Mouse (Mus musculus) lung, postnatal 36 days (tissue): ENCODE measurements at regions not wholly inside any gene's neighbourhood (a gene's known extent, or its start where the extent isn't known, plus 50 kb on each side); places are given as distances from the start of the nearest gene placed in this dataset.

ENCODE experiments used
- DNase-seq: peaks from one replicate; pipeline ENCODE4 v3.0.0; 2022; ENCODE audit warnings: mixed read lengths

DNA sequence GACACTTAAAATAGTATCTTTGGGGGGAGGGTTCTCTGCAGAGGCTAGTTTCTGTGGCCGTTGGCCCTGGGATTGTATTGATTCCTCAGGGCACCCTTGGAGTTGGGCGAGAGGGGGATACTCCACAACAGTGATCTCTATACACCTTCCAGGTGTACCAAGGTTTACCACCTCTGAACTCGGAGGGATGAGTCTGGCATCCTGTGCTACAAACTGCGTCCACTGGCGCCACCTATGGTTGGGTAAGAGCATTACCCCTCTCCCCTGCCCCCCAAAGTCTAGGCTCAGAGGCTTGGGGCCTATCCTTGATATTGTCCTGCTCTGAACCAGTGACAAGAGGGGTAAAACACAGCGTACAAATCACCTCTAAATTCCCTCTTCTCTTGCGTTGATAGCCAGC lies 62.2 kb downstream of the Gm17728 start:
- DNase-seq = no peak

DNA sequence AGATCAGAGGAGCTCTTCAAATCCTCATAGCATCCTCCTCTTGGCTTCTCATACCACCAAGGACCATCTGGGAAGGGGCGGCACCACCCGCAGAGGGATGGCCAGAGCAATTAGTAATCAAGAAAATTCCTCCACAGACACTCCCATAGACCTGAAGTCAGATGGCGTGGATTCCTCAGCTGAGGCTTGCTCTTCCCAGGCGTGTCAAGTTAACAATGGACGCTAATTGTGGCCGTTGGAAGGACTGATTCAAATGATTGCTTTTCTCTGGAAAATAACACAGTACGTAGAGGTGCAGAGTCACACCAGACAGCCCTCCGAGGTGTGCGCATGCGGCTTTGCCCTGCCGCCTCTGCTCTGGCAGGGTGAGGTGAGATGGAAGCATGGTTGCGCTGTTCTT lies 62.7 kb downstream of the Gm17728 start:
- no peak for DNase-seq

DNA sequence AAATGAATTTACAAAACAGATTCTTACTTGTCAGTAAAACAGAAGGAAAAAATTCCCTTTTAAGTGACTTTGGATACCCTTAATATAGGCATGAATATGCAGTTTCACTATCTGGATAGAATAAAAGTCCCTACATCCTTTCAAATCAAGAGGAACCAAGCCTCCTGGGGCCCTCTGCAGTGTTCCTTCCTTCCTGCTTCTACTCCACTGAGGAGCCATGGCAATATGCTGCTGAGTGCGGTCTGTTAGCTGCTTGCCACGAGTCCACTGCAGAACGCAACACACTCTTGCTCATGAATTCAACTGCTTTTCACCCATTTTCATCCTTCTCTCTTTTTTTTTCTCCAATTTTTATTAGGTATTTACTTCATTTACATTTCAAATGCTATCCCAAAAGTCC lies 107.5 kb downstream of the Gm17728 start:
- no peak for DNase-seq

DNA sequence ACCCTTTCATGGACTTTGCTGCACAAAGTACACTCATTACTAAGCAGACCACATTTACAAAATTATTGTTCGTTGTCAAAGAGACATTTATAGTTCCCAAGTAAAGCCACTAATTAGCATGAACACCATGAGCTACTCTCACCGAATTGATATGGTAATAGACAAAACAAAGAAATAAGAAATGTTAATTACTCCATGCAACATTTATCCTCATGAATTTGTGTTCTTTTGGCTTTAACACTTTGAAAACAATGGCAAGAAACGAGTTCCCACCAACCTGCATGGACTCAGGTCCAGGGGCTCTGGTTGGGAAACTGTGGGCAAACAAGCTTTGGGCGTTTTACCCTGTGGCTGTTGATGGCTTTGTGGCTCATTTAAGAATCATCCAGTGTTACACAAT lies 114.2 kb downstream of the Gm17728 start:
- DNase-seq = no peak

DNA sequence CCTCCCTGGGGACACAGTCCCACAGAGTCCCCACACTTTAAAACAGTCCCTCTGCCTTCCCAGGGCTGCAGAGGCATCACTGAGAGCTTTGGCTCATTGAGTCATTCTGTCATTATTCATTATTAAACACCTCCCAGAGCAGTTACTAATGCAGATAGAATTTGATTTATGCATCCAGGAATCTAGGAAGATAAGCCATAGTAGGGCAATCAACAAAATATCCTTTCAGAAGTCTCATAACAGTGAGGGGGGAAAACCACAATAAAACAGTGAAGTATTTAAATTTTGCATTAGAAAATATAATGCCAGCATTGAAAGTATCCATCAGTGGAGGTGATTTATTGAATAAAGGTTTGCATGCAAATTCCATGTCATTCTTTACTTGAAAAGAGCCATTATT lies 116.5 kb downstream of the Gm17728 start:
- DNase-seq = no peak

DNA sequence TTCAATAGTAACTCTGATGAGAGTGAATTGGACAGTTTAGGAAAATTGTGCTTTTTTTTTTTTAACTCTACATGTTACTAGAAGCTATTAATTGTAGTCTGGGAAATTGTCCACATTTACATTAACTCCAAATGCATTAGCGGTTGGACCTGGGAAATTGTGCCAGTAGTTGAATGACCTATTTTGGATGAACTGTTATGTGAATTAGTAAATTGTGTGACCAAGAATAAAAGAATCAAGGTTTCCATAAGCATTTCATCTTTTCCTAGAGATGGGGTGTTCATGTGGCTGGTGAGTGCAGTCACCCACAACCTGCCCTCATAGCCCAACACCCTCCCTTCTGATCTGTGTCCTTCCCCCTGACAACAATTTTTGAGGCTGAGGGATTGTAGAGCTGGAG lies 118.3 kb downstream of the Gm17728 start:
- DNase-seq = no peak

DNA sequence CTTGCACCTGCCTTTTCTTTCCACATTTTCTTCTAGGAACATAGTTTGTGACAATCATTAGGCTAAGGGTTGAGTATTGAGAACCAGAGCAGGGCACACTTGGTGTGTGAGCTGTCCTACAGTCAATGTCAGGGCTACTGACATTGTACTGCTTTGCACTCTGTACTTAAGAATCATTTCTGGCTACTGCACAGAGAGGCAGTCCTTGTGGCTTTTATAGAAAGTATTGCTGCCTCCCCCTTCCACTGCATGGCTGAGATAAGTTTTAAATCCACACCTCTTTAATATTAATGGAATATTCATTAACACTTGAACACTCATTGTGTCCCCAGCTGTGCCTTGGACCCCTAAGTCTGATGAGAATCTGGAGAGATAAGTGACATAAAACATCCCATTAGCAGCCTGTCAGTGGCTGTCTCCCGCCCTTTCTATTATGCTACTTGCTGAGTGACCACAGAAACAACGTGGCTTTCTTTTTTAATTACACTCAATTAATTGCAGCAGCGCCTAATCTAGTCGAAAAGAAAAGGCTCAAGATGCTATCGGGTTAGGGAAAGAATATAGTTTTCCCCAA lies 121.5 kb downstream of the Gm17728 start:
- no peak for DNase-seq

DNA sequence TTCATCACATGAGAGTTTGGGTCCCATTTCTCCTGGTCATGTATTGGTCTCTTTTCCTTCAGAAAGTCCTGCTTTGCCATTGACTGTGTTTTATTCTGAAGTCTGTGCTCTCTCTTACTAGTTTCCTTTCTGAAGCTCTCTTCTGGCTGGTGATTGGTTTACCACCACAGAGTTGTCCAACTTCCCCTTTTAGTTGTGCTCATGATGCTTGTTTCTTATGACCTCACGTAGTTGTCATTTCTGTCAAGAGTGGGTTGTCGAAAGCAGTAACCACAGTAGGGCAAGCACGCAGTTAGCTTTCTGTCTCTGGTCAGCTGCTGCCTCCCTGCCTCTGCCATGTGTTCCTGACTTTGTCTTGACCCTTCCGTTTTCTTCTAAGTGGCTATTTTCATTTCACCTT lies 112.0 kb downstream of the Pabpc6 start:
- no peak for DNase-seq

DNA sequence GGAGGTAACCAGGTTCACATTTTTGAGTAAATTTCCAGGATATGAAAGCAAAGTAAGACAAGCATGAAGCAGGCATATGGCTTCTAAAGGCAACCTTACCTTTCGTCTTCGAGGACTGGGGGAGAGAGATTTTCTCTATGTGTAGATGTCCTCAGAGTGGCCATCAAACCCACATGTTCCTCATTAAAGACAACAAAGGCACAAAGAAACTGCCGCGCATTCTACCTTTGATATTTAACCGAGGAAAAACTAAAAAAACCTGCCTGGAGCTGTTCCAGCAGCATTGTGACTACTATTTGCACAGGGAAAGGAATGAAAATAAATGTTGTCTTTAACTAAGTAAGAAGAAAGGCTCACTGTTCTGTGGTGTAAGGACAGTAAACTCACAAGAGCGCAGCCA lies 102.7 kb downstream of the Pabpc6 start:
- no peak for DNase-seq

DNA sequence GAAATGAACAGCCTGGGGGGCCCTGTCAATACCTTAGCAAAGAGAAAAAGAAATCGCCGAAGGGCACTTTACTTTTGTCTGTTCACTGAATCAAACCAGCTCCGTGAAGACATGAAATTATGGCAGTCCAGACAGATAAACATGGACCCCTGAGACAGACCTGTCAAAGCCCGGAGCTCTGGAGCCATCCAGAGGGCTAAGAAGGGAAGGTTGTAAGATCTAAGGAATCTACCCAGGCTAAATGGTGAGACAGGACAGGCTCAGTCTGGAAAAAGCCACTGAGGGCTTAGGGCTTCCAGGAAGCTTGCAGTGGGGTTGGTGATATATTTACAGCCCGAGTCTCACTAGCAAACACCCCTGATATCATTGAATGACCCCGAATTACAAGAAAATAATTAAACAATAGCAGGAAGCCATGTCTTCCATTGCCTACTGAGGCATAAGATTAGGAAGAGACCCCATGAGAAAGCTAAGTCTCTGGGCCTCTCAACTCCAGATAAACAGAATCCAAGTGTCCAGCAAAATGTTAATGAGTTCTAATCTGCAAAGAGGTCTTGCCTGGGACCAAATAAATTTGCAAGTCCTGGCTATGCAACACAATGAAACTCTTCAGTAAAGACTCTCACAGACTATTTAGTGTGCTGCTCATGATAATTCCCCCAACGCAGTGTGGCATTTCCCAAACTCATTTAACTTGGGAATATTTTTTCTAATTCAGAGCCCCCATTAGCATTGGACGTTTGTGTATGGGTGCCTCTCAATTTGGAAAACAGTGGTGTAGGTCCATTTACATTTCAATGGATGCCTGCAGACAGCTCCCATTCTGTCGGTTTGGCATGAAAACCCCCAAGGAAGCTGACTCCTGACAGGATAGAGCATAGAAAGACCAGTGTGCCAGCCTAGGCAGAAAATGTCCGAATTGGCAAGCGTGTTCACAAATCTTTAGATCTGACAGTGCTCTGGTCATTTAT lies 89.8 kb downstream of the Pabpc6 start:
- no peak for DNase-seq

DNA sequence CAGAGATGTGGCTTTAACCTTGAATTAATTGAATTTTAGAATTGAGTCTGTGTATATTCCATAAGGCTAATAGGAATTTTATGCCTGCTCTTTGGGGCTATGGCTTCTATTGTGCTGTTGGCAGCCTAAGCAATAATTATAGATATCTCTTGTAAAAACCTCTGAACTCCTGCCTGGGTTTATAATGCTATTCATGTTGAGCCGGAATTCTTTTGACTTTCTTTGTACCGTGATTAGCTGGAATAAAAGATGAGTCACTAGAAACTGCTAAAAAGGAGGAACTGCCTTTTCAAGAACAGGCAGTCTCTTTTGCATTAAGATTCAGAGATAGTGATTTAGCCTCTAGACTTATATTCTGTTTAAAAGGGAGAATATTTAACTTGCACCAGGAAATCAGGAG lies 71.4 kb downstream of the Pabpc6 start:
- no peak for DNase-seq

DNA sequence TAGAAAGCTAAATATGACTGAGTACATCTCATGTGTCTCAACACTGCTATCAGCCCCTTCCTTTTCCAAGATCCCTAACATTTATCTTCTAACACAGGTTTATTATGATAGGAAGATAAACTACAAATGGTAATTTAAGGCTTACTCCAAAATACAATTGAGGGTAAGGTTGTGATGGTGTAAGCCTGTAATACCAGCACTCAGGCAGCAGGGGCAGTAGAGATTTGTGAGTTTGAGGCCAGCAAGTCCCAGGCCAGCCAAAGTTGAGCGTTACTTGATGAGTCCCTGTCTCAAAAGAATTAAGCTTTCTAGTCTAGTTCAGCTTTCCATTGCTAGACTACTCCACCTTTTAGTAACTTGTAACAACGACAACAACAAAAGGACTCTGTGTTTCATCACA lies 69.1 kb downstream of the Pabpc6 start:
- DNase-seq = peak; percentile 2
